Mouse (Mus musculus) C2C12 (cell line): ENCODE measurements around the gene Taf1c. TPM values are rescaled to one million over a fixed set of nuclear protein-coding genes. Genes with fewer than 3 reads are reported as not detected.

Experiments used
- H3K27me3 ChIP-seq: one replicate; pipeline ENCODE4 v1.6.1; 2011; ENCODE audit not compliant: control insufficient read depth, insufficient read depth, insufficient read length
- H3K36me3 ChIP-seq: one replicate; pipeline ENCODE4 v1.6.1; 2011; ENCODE audit not compliant: control insufficient read depth, insufficient read depth
- H3K4me3 ChIP-seq: one replicate; pipeline ENCODE4 v1.5.1; 2011; ENCODE audit warnings: mild to moderate bottlenecking, control low read depth; ENCODE audit not compliant: poor library complexity, insufficient read depth, severe bottlenecking
- H3K79me2 ChIP-seq: one replicate; pipeline ENCODE4 v1.6.1; 2011; ENCODE audit not compliant: control insufficient read depth, insufficient read depth
- H3K79me3 ChIP-seq: one replicate; pipeline ENCODE4 v1.6.1; 2011; ENCODE audit warnings: low read depth, control low read depth
- H3ac ChIP-seq: one replicate; pipeline ENCODE3; 2011; ENCODE audit warnings: low read depth; ENCODE audit not compliant: control insufficient read depth, insufficient read length
- CEBPB ChIP-seq: IDR thresholded peaks from one replicate; pipeline ENCODE4 v1.6.1; 2011; ENCODE audit warnings: low read depth, mild to moderate bottlenecking, control low read depth, moderate library complexity
- CTCF ChIP-seq: IDR thresholded peaks from one replicate; pipeline ENCODE4 v1.5.1; 2011; ENCODE audit not compliant: control insufficient read depth, insufficient read depth, insufficient read length
- FOSL1 ChIP-seq: IDR thresholded peaks from one replicate; pipeline ENCODE4 v1.8.0; 2011; ENCODE audit warnings: mild to moderate bottlenecking, low read length; ENCODE audit not compliant: poor library complexity, insufficient read depth, severe bottlenecking
- MAX ChIP-seq: IDR thresholded peaks from one replicate; pipeline ENCODE4 v1.6.1; 2011; ENCODE audit warnings: mild to moderate bottlenecking, control low read depth
- MYOD1 ChIP-seq: IDR thresholded peaks from one replicate; pipeline ENCODE4 v1.6.1; 2011; ENCODE audit warnings: low read depth; ENCODE audit not compliant: control insufficient read depth, insufficient read length
- MYOG ChIP-seq: IDR thresholded peaks from one replicate; pipeline ENCODE4 v1.6.1; 2011; ENCODE audit not compliant: control insufficient read depth, insufficient read length; ENCODE audit errors: extremely low read depth
- USF1 ChIP-seq: IDR thresholded peaks from one replicate; pipeline ENCODE4 v1.6.1; 2011; ENCODE audit warnings: low read depth, mild to moderate bottlenecking, control low read depth, moderate library complexity
- polyA plus RNA-seq: library from polyadenylated mRNA; unstranded; fragments of >200 nt; fragmentation: generic; extraction: Trizol; gene quantifications from one replicate; pipeline ENCODE4 v1.2.1, GENCODE M21; 2012; ENCODE audit warnings: missing spikeins

Gene Taf1c
- polyA plus RNA-seq, 1 experiment, result 8.1 TPM

DNA sequence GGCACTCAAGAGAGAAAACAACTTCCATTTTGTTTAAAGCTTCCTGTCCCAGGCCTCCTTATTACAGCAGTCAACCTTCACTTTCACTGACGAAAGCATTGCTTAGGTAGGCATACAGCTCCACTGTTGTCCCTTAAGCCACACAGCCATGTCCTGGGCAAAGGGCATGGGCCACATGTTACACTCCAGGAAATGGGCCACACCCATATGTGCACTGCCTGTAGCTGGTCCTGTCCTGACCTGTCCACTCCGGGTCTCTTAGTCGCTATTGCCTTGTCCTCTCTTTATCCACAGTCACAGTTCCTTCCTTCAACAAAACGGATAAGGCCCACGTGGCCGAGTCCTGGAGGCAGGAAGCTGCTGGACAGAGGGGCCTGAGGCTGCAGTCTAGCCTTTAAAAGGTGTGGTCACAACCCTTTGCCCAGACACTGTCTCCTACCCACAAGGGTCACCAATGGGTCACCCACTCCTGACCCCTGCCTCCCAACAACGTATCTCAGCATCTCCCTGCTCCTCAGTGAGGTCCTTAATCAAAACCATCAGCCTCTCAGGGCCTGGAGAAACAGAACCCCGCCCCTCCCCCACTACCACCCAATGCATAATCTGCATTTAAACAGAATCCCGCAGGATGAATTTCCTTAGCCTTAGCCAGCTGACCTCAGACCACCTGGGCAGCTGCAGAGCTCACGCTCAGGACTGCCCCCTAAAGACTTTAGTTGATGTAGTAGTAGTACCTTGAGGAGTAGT lies 22.8 kb upstream of the Taf1c start:
- H3K36me3 ChIP-seq, result no peaks in the 10 kb centered on the region

DNA sequence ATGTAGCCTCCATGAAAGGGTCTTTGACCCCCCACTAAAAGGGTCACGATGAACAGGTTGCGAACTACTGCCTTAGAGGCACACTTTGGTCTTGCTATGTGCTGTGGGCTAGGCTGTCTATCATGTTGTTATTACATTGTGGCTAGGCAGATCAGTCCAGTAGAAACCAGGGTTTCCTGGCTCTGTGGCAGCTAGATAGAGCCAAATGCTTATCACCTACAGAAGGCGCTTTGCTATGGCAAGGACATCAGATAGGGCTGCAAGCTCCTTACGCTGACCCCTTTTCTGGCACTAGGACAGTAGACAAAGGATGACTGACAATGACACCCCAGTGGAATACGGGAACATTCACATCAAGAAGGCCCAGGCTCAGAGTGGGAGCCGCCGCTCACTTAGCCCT lies 22.2 kb upstream of the Taf1c start:
- peaks cover 87% of the 10 kb centered on the region for H3K27me3 ChIP-seq
- H3ac ChIP-seq, result no peak overlapping the region
- no peaks in the 10 kb centered on the region for H3K79me3 ChIP-seq
- H3K36me3 ChIP-seq, result no peaks in the 10 kb centered on the region
- no peak overlapping the region for H3K4me3 ChIP-seq
- TF ChIP-seq CEBPB (no peak), FOSL1 (no peak), MYOD1 (no peak)
- no peaks in the 10 kb centered on the region for H3K79me2 ChIP-seq

More for the DNA sequence above, 22.8 kb upstream of the Taf1c start:
- Histone ChIP-seq H3ac (no peak overlapping the region), H3K4me3 (no peak overlapping the region), H3K79me3 (no peaks in the 10 kb centered on the region), H3K79me2 (no peaks in the 10 kb centered on the region), H3K27me3 (peaks cover 87% of the 10 kb centered on the region)
- TF ChIP-seq MYOG (no peak), FOSL1 (no peak), CTCF (no peak), CEBPB (no peak), USF1 (no peak), MYOD1 (no peak)

DNA sequence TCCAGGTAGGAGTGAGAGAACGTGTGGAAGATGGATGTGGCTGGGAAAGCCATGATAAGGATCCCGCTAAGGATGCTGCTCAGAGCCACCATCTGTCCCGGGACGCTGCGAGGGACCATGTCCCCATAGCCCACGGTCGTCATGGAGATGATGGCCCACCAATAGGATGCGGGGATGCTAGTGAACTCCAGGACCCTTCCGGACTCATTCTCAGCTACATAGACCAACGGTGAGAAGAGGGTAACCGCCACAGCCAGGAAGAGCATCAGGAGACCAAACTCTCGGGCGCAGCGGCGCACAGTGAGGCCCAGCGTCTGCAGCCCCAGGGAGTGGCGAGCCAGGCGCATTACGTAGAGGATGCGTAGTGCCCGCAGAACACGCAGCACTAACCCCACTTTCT lies 20.8 kb upstream of the Taf1c start:
- Histone ChIP-seq H3ac (no peak overlapping the region), H3K79me2 (no peaks in the 10 kb centered on the region), H3K79me3 (no peaks in the 10 kb centered on the region), H3K27me3 (peaks cover 89% of the 10 kb centered on the region), H3K4me3 (no peak overlapping the region), H3K36me3 (no peaks in the 10 kb centered on the region)
- TF ChIP-seq MAX (no peak), FOSL1 (no peak), MYOD1 (no peak), MYOG (no peak), USF1 (no peak), CTCF (no peak), CEBPB (no peak)

GRCm38 (mm10) chr8:119624916-119625315 lies 19.9 kb upstream of the Taf1c start:
- Histone ChIP-seq H3K79me2 (no peaks in the 10 kb centered on the region), H3K27me3 (peaks cover 83% of the 10 kb centered on the region), H3K79me3 (no peaks in the 10 kb centered on the region), H3K36me3 (no peaks in the 10 kb centered on the region), H3ac (no peak overlapping the region), H3K4me3 (no peak overlapping the region)
- TF ChIP-seq CEBPB, result no peak
- no peak for TF ChIP-seq FOSL1
- no peak for TF ChIP-seq MYOG
- TF ChIP-seq USF1, result no peak
- TF ChIP-seq CTCF, result no peak
- TF ChIP-seq MYOD1, result no peak
- no peak for TF ChIP-seq MAX

- no peaks in the 10 kb centered on the region for H3K79me2 ChIP-seq
- no peak for TF ChIP-seq FOSL1
- TF ChIP-seq USF1, result no peak
- H3K79me3 ChIP-seq, result no peaks in the 10 kb centered on the region
- H3K27me3 ChIP-seq, result peaks cover 82% of the 10 kb centered on the region
- no peak overlapping the region for H3ac ChIP-seq
- H3K36me3 ChIP-seq, result no peaks in the 10 kb centered on the region
- H3K4me3 ChIP-seq, result no peak overlapping the region
Measured at GRCm38 (mm10) chr8:119623744-119624143, 18.7 kb upstream of the Taf1c start.

DNA sequence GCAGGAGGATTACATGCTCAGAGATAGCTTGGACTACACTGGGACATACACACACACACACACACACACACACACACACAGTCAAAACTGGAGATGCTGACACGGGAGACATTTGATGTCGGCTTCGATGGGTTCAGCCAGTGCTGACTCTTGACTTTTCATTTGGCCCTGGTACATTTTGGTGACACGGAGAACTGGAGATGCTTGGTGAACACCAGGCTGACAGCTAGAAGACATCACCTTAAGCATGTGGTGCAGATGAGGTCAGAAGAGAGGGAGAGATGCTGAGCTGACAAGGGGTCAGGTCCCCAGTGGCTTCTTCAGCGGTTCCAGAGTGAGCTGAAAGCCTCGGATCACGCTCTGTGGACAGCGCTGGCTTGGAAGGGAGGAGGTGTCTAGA lies 18.0 kb upstream of the Taf1c start:
- Histone ChIP-seq H3K27me3 (peaks cover 84% of the 10 kb centered on the region), H3K79me3 (no peaks in the 10 kb centered on the region), H3ac (no peak overlapping the region), H3K4me3 (no peak overlapping the region), H3K79me2 (no peaks in the 10 kb centered on the region), H3K36me3 (no peaks in the 10 kb centered on the region)
- no peak for TF ChIP-seq FOSL1
- TF ChIP-seq CEBPB, result no peak
- no peak for TF ChIP-seq MYOG
- TF ChIP-seq MAX, result no peak
- TF ChIP-seq USF1, result no peak
- no peak for TF ChIP-seq MYOD1
- TF ChIP-seq CTCF, result no peak
